Mouse (Mus musculus): ENCODE results near the gene Eml6.

Gene Eml6

GRCm38 (mm10) chr11:29744760-29745430, 280.9 kb downstream of the Eml6 start:
- CTCF ChIA-PET, result interaction anchor here in 1 of 4 experiments (0.7 kb wide), 1 partner anchor 342 kb away, joined by 3 read pairs; no protein-coding TSS in a partner anchor

DNA sequence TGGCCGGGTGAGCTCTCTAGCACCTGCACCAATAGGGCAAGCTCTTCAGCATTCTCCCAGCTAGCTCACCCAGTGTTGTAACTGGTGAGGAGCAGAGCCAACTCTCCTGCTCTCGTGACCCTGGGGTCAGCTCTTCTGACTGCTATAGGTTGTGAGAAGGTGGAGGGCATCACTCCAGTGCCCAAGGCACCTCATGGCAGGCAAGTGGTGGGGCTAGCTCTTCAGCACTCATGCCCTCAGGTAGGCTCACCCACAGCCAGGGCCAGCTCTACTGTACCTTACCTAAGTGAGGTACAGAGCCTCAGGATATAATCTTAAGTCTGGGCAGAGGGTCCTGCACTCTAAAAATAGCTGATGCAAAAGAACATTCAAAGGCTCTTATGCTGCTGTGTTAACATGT, 286.1 kb downstream of the Eml6 start:
- CTCF ChIA-PET, result interaction anchor here in 2 of 4 experiments (0.5 to 0.6 kb wide), 2 partner anchors 21 to 37 kb away, joined by 3 to 5 read pairs; no protein-coding TSS in a partner anchor
- POLR2A ChIA-PET, result interaction anchor here in 3 of 4 experiments (0.6 to 26.9 kb wide), 10 partner anchors 7 to 194 kb away, joined by 3 to 292 read pairs (median 7); partner anchors contain the start of genes Rtn4 (in 2 of the 3) and Clhc1 (in 1 of the 3)

More at GRCm38 (mm10) chr11:29744760-29745430, 280.9 kb downstream of the Eml6 start:
- POLR2A ChIA-PET, result interaction anchor here in 3 of 4 experiments (0.7 to 19.8 kb wide), 8 partner anchors 10 to 230 kb away, joined by 3 to 292 read pairs (median 4); partner anchors contain the start of gene Prorsd1 (in 1 of the 3)

DNA sequence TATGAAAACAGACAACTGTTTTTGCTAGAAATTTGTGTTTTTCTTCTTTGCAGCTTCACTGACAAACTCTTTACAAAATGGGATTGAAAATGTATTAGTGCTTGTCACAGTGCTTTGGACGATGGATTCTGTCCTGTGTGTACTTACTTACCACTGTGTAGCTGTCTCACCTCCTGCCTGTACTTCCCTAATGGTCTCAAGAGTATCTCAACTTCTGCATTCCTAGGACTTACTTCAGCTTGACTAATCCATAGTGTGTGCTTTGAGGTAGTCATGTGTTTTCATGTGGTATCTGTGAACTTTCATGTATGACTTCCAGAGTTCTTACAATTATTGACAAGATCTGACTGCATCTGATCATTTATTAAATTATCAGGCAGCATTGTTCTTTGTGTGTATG, 297.9 kb downstream of the Eml6 start:
- POLR2A ChIA-PET, result interaction anchor here in 2 of 4 experiments (0.8 to 26.9 kb wide), 6 partner anchors 9 to 184 kb away, joined by 3 to 292 read pairs (median 4); partner anchors contain the start of gene Rtn4 (in 1 of the 2)
- CTCF ChIA-PET, result no interaction called here

DNA sequence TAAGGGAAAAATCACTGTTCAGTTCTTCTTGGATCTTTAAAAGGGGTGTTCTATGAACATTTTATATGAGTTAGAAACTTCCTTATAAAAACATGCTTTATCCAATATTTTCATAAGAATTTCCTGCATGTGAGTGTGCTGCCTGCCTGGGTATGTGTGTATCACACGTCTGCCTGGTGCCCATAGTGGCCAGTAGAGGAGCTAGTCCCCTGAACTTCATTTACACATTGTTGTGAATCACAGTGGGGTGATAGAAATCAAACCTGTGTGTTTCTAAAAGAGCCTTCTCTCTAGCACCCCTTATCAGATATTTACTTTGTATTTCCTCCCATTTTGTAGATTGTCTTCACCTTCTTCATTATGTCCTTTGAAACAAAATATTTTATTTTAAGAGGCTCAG, 300.2 kb downstream of the Eml6 start:
- ChIA-PET CTCF (interaction anchor here in 3 of 4 experiments (0.6 to 1.0 kb wide), 5 partner anchors 10 to 626 kb away, joined by 3 to 4 read pairs (median 3); no protein-coding TSS in a partner anchor), POLR2A (interaction anchor here (0.8 to 26.9 kb wide), 19 partner anchors 9 to 211 kb away, joined by 3 to 292 read pairs (median 5); partner anchors contain the start of genes Clhc1 (in 2 of the 4), Mtif2 (in 2 of the 4), Rps27a (in 2 of the 4) and Rtn4 (in 2 of the 4))

DNA sequence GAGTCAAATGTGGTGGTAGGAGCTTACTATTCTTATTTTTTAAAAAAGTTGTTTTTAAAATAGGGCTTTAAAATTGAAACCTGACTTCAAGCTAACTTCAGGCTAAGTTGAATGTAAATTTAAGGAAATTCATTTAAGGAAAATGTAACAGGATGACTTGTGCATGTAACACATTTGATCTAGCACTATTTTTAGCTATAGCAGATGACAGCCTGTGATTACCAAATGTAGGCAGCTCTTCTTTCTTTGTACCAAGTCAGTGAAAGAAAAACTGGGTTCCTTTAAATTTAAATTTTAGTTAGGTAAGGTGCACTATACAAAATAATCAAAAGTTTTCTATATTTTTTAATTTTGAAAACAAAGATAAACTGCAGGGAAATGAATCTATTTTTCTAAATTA, 300.7 kb downstream of the Eml6 start:
- ChIA-PET POLR2A (interaction anchor here (0.8 to 26.9 kb wide), 16 partner anchors 9 to 199 kb away, joined by 3 to 292 read pairs (median 5); partner anchors contain the start of genes Clhc1 (in 1 of the 4), Mtif2 (in 1 of the 4), Rps27a (in 1 of the 4) and Rtn4 (in 1 of the 4)), CTCF (interaction anchor here in 2 of 4 experiments (0.7 to 1.0 kb wide), 4 partner anchors 10 to 627 kb away, joined by 3 to 4 read pairs (median 3); no protein-coding TSS in a partner anchor)

DNA sequence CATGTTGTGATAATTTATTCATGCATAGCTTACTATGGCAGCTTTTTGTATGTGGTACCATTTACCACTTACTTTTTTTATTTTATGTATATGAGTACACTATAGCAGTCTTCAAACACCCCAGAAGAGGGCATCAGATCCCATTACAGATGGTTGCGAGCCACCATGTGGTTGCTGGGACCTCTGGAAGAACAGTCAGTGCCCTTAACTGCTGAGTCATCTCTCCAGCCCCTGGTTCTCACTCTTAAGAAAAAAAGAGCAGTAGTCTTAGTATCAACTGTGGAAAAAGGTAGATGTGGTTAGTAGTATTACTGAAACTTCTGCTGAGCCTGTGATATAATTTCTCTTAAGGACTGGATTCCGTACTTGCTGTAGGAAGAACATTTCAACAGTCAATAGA, 301.6 kb downstream of the Eml6 start:
- CTCF ChIA-PET, result no interaction called here
- POLR2A ChIA-PET, result interaction anchor here in 2 of 4 experiments (0.6 to 26.9 kb wide), 13 partner anchors 8 to 198 kb away, joined by 3 to 292 read pairs (median 4); partner anchors contain the start of genes Rtn4 (in 2 of the 2), Clhc1 (in 1 of the 2), Mtif2 (in 1 of the 2) and Rps27a (in 1 of the 2)

- POLR2A ChIA-PET, result interaction anchor here in 3 of 4 experiments (0.9 to 26.9 kb wide), 13 partner anchors 9 to 205 kb away, joined by 3 to 376 read pairs (median 4); partner anchors contain the start of genes Prorsd1 (in 2 of the 3), Rps27a (in 2 of the 3), Rtn4 (in 2 of the 3) and Clhc1 (in 1 of the 3)
- CTCF ChIA-PET, result interaction anchor here in 1 of 4 experiments (0.5 kb wide), 1 partner anchor 10 kb away, joined by 3 read pairs; no protein-coding TSS in a partner anchor
These were observed 306.2 kb downstream of the Eml6 start for GRCm38 (mm10) chr11:29719597-29719996.

- ChIA-PET POLR2A (interaction anchor here in 2 of 4 experiments (0.6 to 26.9 kb wide), 20 partner anchors 8 to 1652 kb away, joined by 3 to 376 read pairs (median 4); partner anchors contain the start of genes Mtif2 (in 2 of the 2), Rps27a (in 2 of the 2), Rtn4 (in 2 of the 2) and Clhc1 (in 1 of the 2)), CTCF (no interaction called here)
These were observed 307.3 kb downstream of the Eml6 start for GRCm38 (mm10) chr11:29718541-29718940.

DNA sequence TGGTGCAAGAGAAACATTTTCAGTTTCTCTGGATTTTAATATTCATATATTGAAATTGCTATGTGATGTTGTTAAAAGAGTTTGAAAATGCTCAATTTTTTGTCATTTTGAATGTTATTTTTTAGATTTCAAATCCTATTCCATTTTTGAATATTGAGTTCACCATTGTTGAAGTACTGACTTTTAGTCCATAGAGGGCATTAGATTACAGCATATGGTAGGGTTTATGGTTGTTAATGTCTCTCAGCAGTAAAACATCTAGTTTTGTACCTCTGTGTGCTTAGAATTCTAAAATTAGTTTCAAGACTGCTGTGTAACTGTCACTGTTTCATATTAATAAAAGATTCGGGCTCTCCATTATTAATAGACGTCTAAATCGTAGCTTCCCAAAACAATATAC, 310.3 kb downstream of the Eml6 start:
- CTCF ChIA-PET, result no interaction called here
- POLR2A ChIA-PET, result interaction anchor here in 2 of 4 experiments (1.0 to 18.9 kb wide), 7 partner anchors 10 to 201 kb away, joined by 3 to 376 read pairs (median 13); partner anchors contain the start of genes Rtn4 (in 2 of the 2), Prorsd1 (in 1 of the 2) and Rps27a (in 1 of the 2)

DNA sequence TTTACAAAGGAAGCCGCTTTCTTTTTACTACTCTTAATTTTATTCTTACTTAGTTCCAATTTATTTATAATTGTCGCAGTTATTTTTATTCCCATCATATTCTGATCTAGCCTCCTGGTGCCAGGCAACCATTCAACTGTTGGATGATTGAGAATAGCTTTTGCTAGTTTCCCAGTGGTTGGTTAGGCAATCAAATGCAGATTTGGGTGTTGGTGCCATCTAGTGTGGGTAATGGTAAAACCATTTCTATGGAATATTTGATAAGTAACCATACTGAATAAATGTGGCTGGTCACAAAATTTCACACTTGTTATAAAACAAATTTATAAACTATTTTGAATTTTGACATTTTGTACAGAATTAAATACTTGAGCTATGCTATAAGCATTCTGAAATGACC, 311.0 kb downstream of the Eml6 start:
- ChIA-PET POLR2A (interaction anchor here in 3 of 4 experiments (0.7 to 18.9 kb wide), 12 partner anchors 9 to 200 kb away, joined by 3 to 376 read pairs (median 4); partner anchors contain the start of genes Rtn4 (in 2 of the 3), Prorsd1 (in 1 of the 3) and Rps27a (in 1 of the 3)), CTCF (interaction anchor here in 2 of 4 experiments (0.7 to 1.3 kb wide), 3 partner anchors 22 to 447 kb away, joined by 3 to 6 read pairs (median 4); partner anchors contain the start of gene Rtn4 (in 1 of the 2))

GRCm38 (mm10) chr11:29714114-29714513, 311.7 kb downstream of the Eml6 start:
- CTCF ChIA-PET, result interaction anchor here in 2 of 4 experiments (0.6 to 1.3 kb wide), 3 partner anchors 21 to 446 kb away, joined by 3 to 4 read pairs (median 4); partner anchors contain the start of gene Rtn4 (in 1 of the 2)
- POLR2A ChIA-PET, result interaction anchor here in 3 of 4 experiments (0.7 to 18.9 kb wide), 16 partner anchors 10 to 779 kb away, joined by 3 to 376 read pairs (median 4); partner anchors contain the start of genes Rtn4 (in 2 of the 3), Clhc1 (in 1 of the 3), Prorsd1 (in 1 of the 3) and Rps27a (in 1 of the 3)

GRCm38 (mm10) chr11:29709512-29709911, 316.3 kb downstream of the Eml6 start:
- ChIA-PET POLR2A (interaction anchor here (0.5 to 18.9 kb wide), 14 partner anchors 9 to 317 kb away, joined by 3 to 376 read pairs (median 4); partner anchors contain the start of genes Rtn4 (in 3 of the 4), Clhc1 (in 1 of the 4), Mtif2 (in 1 of the 4) and Rps27a (in 1 of the 4)), CTCF (interaction anchor here (0.5 to 0.7 kb wide), 4 partner anchors 10 to 749 kb away, joined by 3 to 4 read pairs (median 3); partner anchors contain the start of gene Rtn4 (in 1 of the 4))

DNA sequence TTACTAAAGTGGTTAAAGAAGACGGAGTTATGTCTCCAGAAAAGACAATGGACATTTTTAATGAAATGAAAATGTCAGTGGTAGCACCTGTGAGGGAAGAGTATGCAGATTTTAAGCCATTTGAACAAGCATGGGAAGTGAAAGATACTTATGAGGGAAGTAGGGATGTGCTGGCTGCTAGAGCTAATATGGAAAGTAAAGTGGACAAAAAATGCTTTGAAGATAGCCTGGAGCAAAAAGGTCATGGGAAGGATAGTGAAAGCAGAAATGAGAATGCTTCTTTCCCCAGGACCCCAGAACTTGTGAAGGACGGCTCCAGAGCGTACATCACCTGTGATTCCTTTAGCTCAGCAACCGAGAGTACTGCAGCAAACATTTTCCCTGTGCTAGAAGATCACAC, 319.0 kb downstream of the Eml6 start:
- ChIA-PET CTCF (no interaction called here), POLR2A (interaction anchor here in 2 of 4 experiments (0.5 to 18.9 kb wide), 11 partner anchors 8 to 231 kb away, joined by 3 to 376 read pairs (median 3); partner anchors contain the start of gene Rtn4 (in 2 of the 2))

DNA sequence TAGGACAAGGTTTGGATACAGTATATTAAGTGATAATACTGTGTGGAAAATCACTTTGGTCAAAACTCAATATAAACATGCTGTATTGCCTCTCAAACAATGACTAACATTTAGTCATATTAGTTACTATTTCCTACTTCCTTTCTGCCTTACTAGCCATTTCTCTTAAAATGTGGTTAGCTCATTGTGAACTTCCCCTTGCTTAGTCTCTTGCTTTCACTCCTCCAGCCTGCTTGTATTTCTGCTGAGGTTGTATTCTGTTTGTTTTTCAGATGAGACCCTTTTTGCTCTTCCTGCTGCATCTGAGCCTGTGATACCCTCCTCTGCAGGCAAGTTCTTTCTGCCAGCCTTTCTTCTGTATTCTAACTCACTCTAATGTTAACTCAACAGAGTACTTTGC, 320.6 kb downstream of the Eml6 start:
- ChIA-PET CTCF (interaction anchor here in 1 of 4 experiments (0.5 kb wide), 1 partner anchor 13 kb away, joined by 4 read pairs; no protein-coding TSS in a partner anchor), POLR2A (interaction anchor here in 2 of 4 experiments (0.8 to 18.9 kb wide), 9 partner anchors 7 to 190 kb away, joined by 3 to 376 read pairs (median 6); partner anchors contain the start of genes Rtn4 (in 2 of the 2) and Prorsd1 (in 1 of the 2))

- ChIA-PET POLR2A (interaction anchor here (0.7 to 15.3 kb wide), 15 partner anchors 8 to 1684 kb away, joined by 3 to 376 read pairs (median 5); partner anchors contain the start of genes Rtn4 (in 3 of the 4), Clhc1 (in 1 of the 4), Mtif2 (in 1 of the 4) and Rps27a (in 1 of the 4)), CTCF (interaction anchor here in 1 of 4 experiments (0.6 to 2.6 kb wide), 2 partner anchors 10 to 37 kb away, joined by 5 to 10 read pairs; partner anchors contain the start of gene Rtn4)
These were observed 323.1 kb downstream of the Eml6 start for GRCm38 (mm10) chr11:29702721-29703120.

DNA sequence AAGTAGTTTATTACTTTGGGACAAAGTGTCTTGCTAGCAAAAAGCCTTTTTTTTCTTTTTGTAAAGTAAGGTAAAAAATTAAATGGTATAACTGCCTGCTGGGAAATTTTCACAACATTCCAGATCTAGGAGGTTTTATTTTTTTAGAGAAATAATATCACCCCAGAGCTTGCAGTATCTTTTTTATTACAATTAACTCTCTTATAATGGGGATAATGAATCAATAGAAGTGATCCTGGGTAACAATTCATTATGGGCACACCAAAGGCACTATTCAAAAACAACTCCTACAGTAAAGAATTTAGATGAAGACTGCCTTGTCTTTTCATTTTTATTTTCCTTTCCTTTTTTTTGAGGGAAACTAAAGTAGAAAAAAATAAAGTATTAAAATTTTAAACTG, 331.1 kb downstream of the Eml6 start:
- CTCF ChIA-PET, result no interaction called here
- POLR2A ChIA-PET, result interaction anchor here in 2 of 4 experiments (1.1 to 15.3 kb wide), 8 partner anchors 11 to 169 kb away, joined by 3 to 376 read pairs (median 36); partner anchors contain the start of genes Clhc1 (in 2 of the 2), Rps27a (in 2 of the 2) and Mtif2 (in 1 of the 2)

Measured in embryonic stem cell, embryonic (primary cell).